Mouse (Mus musculus) kidney, embryonic 15.5 days (tissue): ENCODE results near the gene Cntrob. TPM values are rescaled to one million over a fixed set of nuclear protein-coding genes. Genes with fewer than 3 reads are reported as not detected.

Source experiments
- ATAC-seq: fragments of 200-750 bp; cut with Nextera tagmentation; replicated peaks from 2 replicates; pipeline ENCODE4 v1.8.0; 2017; ENCODE audit warnings: moderate TSS enrichment; ENCODE audit not compliant: low FRiP score
- H3K27ac ChIP-seq: fragments of 300-500 bp; sonication (generic); 2 replicates; pipeline ENCODE4 v1.5.1; 2015; ENCODE audit warnings: mild to moderate bottlenecking, inconsistent platforms
- H3K27me3 ChIP-seq: fragments of 300-500 bp; sonication (generic); 2 replicates; pipeline ENCODE4 v1.6.1; 2015; ENCODE audit warnings: inconsistent platforms
- H3K36me3 ChIP-seq: fragments of 300-500 bp; sonication (generic); 2 replicates; pipeline ENCODE4 v1.6.1; 2015; ENCODE audit warnings: inconsistent platforms
- H3K4me1 ChIP-seq: fragments of 300-500 bp; sonication (generic); 2 replicates; pipeline ENCODE4 v1.6.1; 2015; ENCODE audit warnings: inconsistent platforms
- H3K4me2 ChIP-seq: fragments of 300-500 bp; sonication (generic); 2 replicates; pipeline ENCODE4 v1.6.1; 2015; ENCODE audit warnings: moderate library complexity, mild to moderate bottlenecking, inconsistent platforms
- H3K4me3 ChIP-seq: fragments of 300-500 bp; sonication (generic); replicated peaks from 2 replicates; pipeline ENCODE4 v1.5.1; 2015; ENCODE audit warnings: mild to moderate bottlenecking, inconsistent platforms
- H3K9ac ChIP-seq: fragments of 300-500 bp; sonication (generic); 2 replicates; pipeline ENCODE4 v1.6.1; 2015; ENCODE audit warnings: mild to moderate bottlenecking, inconsistent platforms
- H3K9me3 ChIP-seq: fragments of 300-500 bp; sonication (generic); replicated peaks from 2 replicates; pipeline ENCODE4 v1.6.1; 2016; ENCODE audit warnings: inconsistent platforms
- WGBS: fragments of 180-500 bp; shearing (Covaris S2); methylation state at CpG from one replicate; pipeline ENCODE4 v1.1.7; 2015; ENCODE audit warnings: mixed read lengths; 5-methylcytosine and 5-hydroxymethylcytosine counted together
- polyA plus RNA-seq: library from polyadenylated mRNA; unstranded; fragments of >200 nt; fragmentation: Nextera tagmentation; extraction: Ambion mirVana; gene quantifications from 2 replicates; pipeline ENCODE4 v1.2.1, GENCODE M21; 2015

Gene Cntrob
- polyA plus RNA-seq, 1 experiment from 2014 or later, result 23.9 TPM

GRCm38 (mm10) chr11:69366855-69367615 is 43.5 kb upstream of the Cntrob start:
- Histone ChIP-seq H3K36me3 (peaks cover 18% of the 10 kb centered on the region), H3K4me3 (peak overlapping the region; percentile 94), H3K9ac (peak overlapping the region; percentile 99), H3K4me2 (peak overlapping the region; percentile 87), H3K9me3 (no peaks in the 10 kb centered on the region), H3K27me3 (no peaks in the 10 kb centered on the region), H3K4me1 (peaks cover 63% of the 10 kb centered on the region), H3K27ac (peak overlapping the region; percentile 100)
- WGBS, result under 1% methylated on average over 22 of the region's 22 CpGs
- no peak for ATAC-seq

- Histone ChIP-seq H3K9ac (peak overlapping the region; percentile 99), H3K9me3 (no peaks in the 10 kb centered on the region), H3K27me3 (no peaks in the 10 kb centered on the region), H3K36me3 (peaks cover 25% of the 10 kb centered on the region), H3K27ac (peak overlapping the region; percentile 100), H3K4me2 (peak overlapping the region; percentile 87), H3K4me1 (peaks cover 58% of the 10 kb centered on the region), H3K4me3 (peak overlapping the region; percentile 94)
- ATAC-seq, result peak; percentile 83
- WGBS, result 1% methylated on average over 26 of the region's 26 CpGs
These were observed 42.7 kb upstream of the Cntrob start for GRCm38 (mm10) chr11:69366157-69366854.

GRCm38 (mm10) chr11:69365722-69366121 is 42.1 kb upstream of the Cntrob start:
- Histone ChIP-seq H3K36me3 (peaks cover 31% of the 10 kb centered on the region), H3K27ac (peak overlapping the region; percentile 100), H3K27me3 (no peaks in the 10 kb centered on the region), H3K4me3 (peak overlapping the region; percentile 94), H3K9ac (peak overlapping the region; percentile 45), H3K4me2 (peak overlapping the region; percentile 87), H3K9me3 (no peaks in the 10 kb centered on the region), H3K4me1 (peaks cover 52% of the 10 kb centered on the region)
- ATAC-seq, result no peak
- WGBS, result 13% methylated on average over 6 of the region's 6 CpGs

- Histone ChIP-seq H3K4me1 (peaks cover 49% of the 10 kb centered on the region), H3K27ac (peak overlapping the region; percentile 100), H3K36me3 (peaks cover 39% of the 10 kb centered on the region), H3K4me2 (peak overlapping the region; percentile 87), H3K27me3 (no peaks in the 10 kb centered on the region), H3K9me3 (no peaks in the 10 kb centered on the region), H3K9ac (peak overlapping the region; percentile 29; the same call in 1 of the 2 replicates), H3K4me3 (peak overlapping the region; percentile 94)
- peak; percentile 64 for ATAC-seq
- WGBS, result 2% methylated on average over 6 of the region's 6 CpGs
These were observed 41.3 kb upstream of the Cntrob start for GRCm38 (mm10) chr11:69364910-69365309.

- H3K4me3 ChIP-seq, result peak overlapping the region; percentile 94
- no peaks in the 10 kb centered on the region for H3K9me3 ChIP-seq
- no peak for ATAC-seq
- H3K4me2 ChIP-seq, result peak overlapping the region; percentile 87
- H3K27me3 ChIP-seq, result no peaks in the 10 kb centered on the region
- peak overlapping the region; percentile 100 for H3K27ac ChIP-seq
- H3K36me3 ChIP-seq, result peaks cover 45% of the 10 kb centered on the region
- H3K9ac ChIP-seq, result peak overlapping the region; percentile 12; the same call in 1 of the 2 replicates
- peaks cover 46% of the 10 kb centered on the region for H3K4me1 ChIP-seq
- WGBS, result 31% methylated on average over 8 of the region's 8 CpGs
These were observed 40.8 kb upstream of the Cntrob start for GRCm38 (mm10) chr11:69364376-69364775.

GRCm38 (mm10) chr11:69362479-69362878 is 38.9 kb upstream of the Cntrob start:
- ATAC-seq, result no peak
- no peaks in the 10 kb centered on the region for H3K27me3 ChIP-seq
- H3K4me3 ChIP-seq, result no peak overlapping the region
- H3K36me3 ChIP-seq, result peaks cover 64% of the 10 kb centered on the region
- WGBS, result 72% methylated on average over 2 of the region's 2 CpGs
- no peaks in the 10 kb centered on the region for H3K9me3 ChIP-seq
- H3K27ac ChIP-seq, result no peak overlapping the region
- H3K4me2 ChIP-seq, result no peak overlapping the region
- no peak overlapping the region for H3K9ac ChIP-seq
- H3K4me1 ChIP-seq, result peaks cover 39% of the 10 kb centered on the region

GRCm38 (mm10) chr11:69362021-69362420 is 38.4 kb upstream of the Cntrob start:
- H3K4me3 ChIP-seq, result no peak overlapping the region
- no peaks in the 10 kb centered on the region for H3K9me3 ChIP-seq
- peaks cover 68% of the 10 kb centered on the region for H3K36me3 ChIP-seq
- ATAC-seq, result no peak
- no peak overlapping the region for H3K9ac ChIP-seq
- peaks cover 37% of the 10 kb centered on the region for H3K4me1 ChIP-seq
- WGBS, result 60% methylated on average over 7 of the region's 7 CpGs
- no peak overlapping the region for H3K27ac ChIP-seq
- no peak overlapping the region for H3K4me2 ChIP-seq
- H3K27me3 ChIP-seq, result no peaks in the 10 kb centered on the region

GRCm38 (mm10) chr11:69357690-69358089 is 34.1 kb upstream of the Cntrob start:
- Histone ChIP-seq H3K4me3 (no peak overlapping the region), H3K27me3 (no peaks in the 10 kb centered on the region), H3K36me3 (peaks cover 100% of the 10 kb centered on the region), H3K4me2 (no peak overlapping the region), H3K27ac (no peak overlapping the region), H3K9ac (no peak overlapping the region), H3K9me3 (no peaks in the 10 kb centered on the region), H3K4me1 (peaks cover 2% of the 10 kb centered on the region; the same call in 1 of the 2 replicates)
- WGBS, result 73% methylated on average over 12 of the region's 12 CpGs
- no peak for ATAC-seq

GRCm38 (mm10) chr11:69356544-69356943 is 33.0 kb upstream of the Cntrob start:
- WGBS, result 70% methylated on average over 5 of the region's 5 CpGs
- no peaks in the 10 kb centered on the region for H3K27me3 ChIP-seq
- H3K4me3 ChIP-seq, result no peak overlapping the region
- peaks cover 2% of the 10 kb centered on the region; the same call in 1 of the 2 replicates for H3K4me1 ChIP-seq
- no peaks in the 10 kb centered on the region for H3K9me3 ChIP-seq
- no peak overlapping the region for H3K27ac ChIP-seq
- H3K9ac ChIP-seq, result no peak overlapping the region
- no peak overlapping the region for H3K4me2 ChIP-seq
- peaks cover 100% of the 10 kb centered on the region for H3K36me3 ChIP-seq
- no peak for ATAC-seq

- Histone ChIP-seq H3K4me2 (no peak overlapping the region), H3K9ac (no peak overlapping the region), H3K4me3 (no peak overlapping the region), H3K9me3 (no peaks in the 10 kb centered on the region), H3K36me3 (peaks cover 88% of the 10 kb centered on the region), H3K27ac (no peak overlapping the region), H3K4me1 (peaks cover 1% of the 10 kb centered on the region), H3K27me3 (no peaks in the 10 kb centered on the region)
- ATAC-seq, result no peak
- 86% methylated on average over 24 of the region's 26 CpGs for WGBS
These were observed 22.9 kb upstream of the Cntrob start for GRCm38 (mm10) chr11:69346441-69346840.

GRCm38 (mm10) chr11:69340161-69341131 is 16.9 kb upstream of the Cntrob start, which contains the start of gene Rnf227:
Rnf227 (plus strand) TSS chr11:69340461.
- Histone ChIP-seq H3K27me3 (0 out of 2 replicates have a peak, but pooled peaks cover 7% of the 10 kb centered on the region), H3K36me3 (peaks cover 28% of the 10 kb centered on the region), H3K4me3 (peak within 1 kb of the TSS; percentile 63), H3K4me1 (peaks cover 19% of the 10 kb centered on the region), H3K4me2 (peak within 1 kb of the TSS; percentile 93), H3K27ac (peak within 1 kb of the TSS; percentile 87), H3K9me3 (no peaks in the 10 kb centered on the region), H3K9ac (peak within 1 kb of the TSS; percentile 66)
- peak; percentile 84 for ATAC-seq
- WGBS, result 2% methylated on average over 99 of the region's 99 CpGs
